Mouse (Mus musculus): Measurements from ENCODE around the gene Olfr605. TPM values are rescaled to one million over a fixed set of nuclear protein-coding genes. Genes with fewer than 3 reads are reported as not detected.
"Not testable (repeated sequence)": the region's sequence is repeated elsewhere in the genome, so short reads cannot be mapped to it uniquely, and the experiment has no call there.

Olfr605 gene
- polyA plus RNA-seq (2011; ENCODE audit: insufficient read length, low read depth, missing spikeins): not detected in 2 replicates

DNA sequence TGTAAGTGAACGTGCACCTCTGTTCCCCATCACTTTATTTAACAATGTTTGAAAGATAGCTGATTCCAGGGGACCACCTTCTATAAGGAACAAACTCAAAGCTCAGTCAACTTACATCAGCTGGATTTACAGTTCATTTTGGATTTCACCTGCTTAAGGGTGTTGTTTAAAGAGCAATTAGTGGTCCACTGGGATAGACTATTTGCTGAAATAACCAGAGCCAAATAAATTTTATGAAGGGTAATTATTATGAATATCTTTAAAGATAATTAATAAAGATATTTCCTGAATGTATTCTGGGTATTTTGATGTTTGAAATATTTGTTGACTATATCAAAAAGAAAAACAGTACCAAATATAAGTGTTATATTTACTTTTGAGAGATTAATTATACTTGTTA, at the start of gene Olfr605:
Gene Olfr605, minus strand, starts transcription at position 101 of the 400 bp plus-strand sequence.
- TF ChIP-seq CTCF (IDR thresholded peaks at IDR 0.05; ENCODE audit: borderline replicate concordance, insufficient read depth, low read length) (no peak), POLR2A (IDR thresholded peaks at IDR 0.05; ENCODE audit: low read depth, low read length) (no peak)
- Histone ChIP-seq H3K4me1 (ENCODE audit: control insufficient read depth, insufficient read depth, low read length) (no peaks in the 10 kb centered on the region), H3K4me3 (ENCODE audit: insufficient read depth, low read length) (no peak within 1 kb of the TSS), H3K27ac (ENCODE audit: insufficient read depth, low read length) (no peak within 1 kb of the TSS)

GRCm38 (mm10) chr7:103477106-103477505, 31.9 kb upstream of the Olfr605 start:
- H3K4me1 ChIP-seq (ENCODE audit: control insufficient read depth, insufficient read depth, low read length); H3K4me3 ChIP-seq (ENCODE audit: insufficient read depth, low read length); H3K27ac ChIP-seq (ENCODE audit: insufficient read depth, low read length): not testable (repeated sequence)

- Histone ChIP-seq H3K27ac (ENCODE audit: insufficient read depth, low read length) (no peak within 1 kb of the TSS), H3K4me3 (ENCODE audit: insufficient read depth, low read length) (no peak within 1 kb of the TSS), H3K4me1 (ENCODE audit: control insufficient read depth, insufficient read depth, low read length) (no peaks in the 10 kb centered on the region)
- no peak for TF ChIP-seq CTCF (IDR thresholded peaks at IDR 0.05; ENCODE audit: borderline replicate concordance, insufficient read depth, low read length)
- no peak for TF ChIP-seq POLR2A (IDR thresholded peaks at IDR 0.05; ENCODE audit: low read depth, low read length)
Observed at GRCm38 (mm10) chr7:103469577-103469976, 24.3 kb upstream of the Olfr605 start, which contains the start of gene Olfr608. Gene Olfr608, plus strand, starts transcription at chr7:103469877.

DNA sequence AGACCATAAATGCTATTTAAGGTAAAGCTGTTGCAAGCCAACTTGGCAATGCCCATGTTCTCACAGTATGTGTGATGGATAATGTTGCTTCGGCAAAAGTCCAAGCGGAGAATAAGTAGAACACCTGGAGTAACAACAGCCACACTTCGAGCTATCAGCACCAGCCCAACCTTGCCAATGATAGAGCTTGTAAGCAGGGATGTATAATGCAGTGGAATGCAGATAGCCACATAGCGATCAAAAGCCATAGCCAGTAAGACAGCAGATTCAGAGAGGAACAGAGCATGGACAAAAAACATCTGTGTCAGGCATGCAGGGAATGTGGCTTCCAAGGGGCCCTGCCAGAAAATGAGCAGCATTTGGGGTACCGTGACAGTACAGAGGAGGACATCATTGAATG, 15.4 kb upstream of the Olfr605 start:
- TF ChIP-seq POLR2A (IDR thresholded peaks at IDR 0.05; ENCODE audit: low read depth, low read length) (no peak), CTCF (IDR thresholded peaks at IDR 0.05; ENCODE audit: borderline replicate concordance, insufficient read depth, low read length) (no peak)
- no peaks in the 10 kb centered on the region for H3K4me1 ChIP-seq (ENCODE audit: control insufficient read depth, insufficient read depth, low read length)
- H3K4me3 ChIP-seq (ENCODE audit: insufficient read depth, low read length): no peak overlapping the region
- H3K27ac ChIP-seq (ENCODE audit: insufficient read depth, low read length): no peak overlapping the region

GRCm38 (mm10) chr7:103448746-103449145, 3.5 kb upstream of the Olfr605 start, which contains the start of gene Olfr606:
Gene Olfr606, plus strand, starts transcription at chr7:103449046.
- no peaks in the 10 kb centered on the region for H3K4me1 ChIP-seq (ENCODE audit: control insufficient read depth, insufficient read depth, low read length)
- H3K4me3 ChIP-seq (ENCODE audit: insufficient read depth, low read length): no peak within 1 kb of the TSS
- no peak for TF ChIP-seq POLR2A (IDR thresholded peaks at IDR 0.05; ENCODE audit: low read depth, low read length)
- no peak for TF ChIP-seq CTCF (IDR thresholded peaks at IDR 0.05; ENCODE audit: borderline replicate concordance, insufficient read depth, low read length)
- H3K27ac ChIP-seq (ENCODE audit: insufficient read depth, low read length): no peak within 1 kb of the TSS

- H3K4me1 ChIP-seq (ENCODE audit: control insufficient read depth, insufficient read depth, low read length); H3K27ac ChIP-seq (ENCODE audit: insufficient read depth, low read length): not testable (repeated sequence)
Observed at GRCm38 (mm10) chr7:103414772-103415171, 30.5 kb downstream of the Olfr605 start, which contains the start of gene Usp17lc. Gene Usp17lc, plus strand, starts transcription at chr7:103415072.

DNA sequence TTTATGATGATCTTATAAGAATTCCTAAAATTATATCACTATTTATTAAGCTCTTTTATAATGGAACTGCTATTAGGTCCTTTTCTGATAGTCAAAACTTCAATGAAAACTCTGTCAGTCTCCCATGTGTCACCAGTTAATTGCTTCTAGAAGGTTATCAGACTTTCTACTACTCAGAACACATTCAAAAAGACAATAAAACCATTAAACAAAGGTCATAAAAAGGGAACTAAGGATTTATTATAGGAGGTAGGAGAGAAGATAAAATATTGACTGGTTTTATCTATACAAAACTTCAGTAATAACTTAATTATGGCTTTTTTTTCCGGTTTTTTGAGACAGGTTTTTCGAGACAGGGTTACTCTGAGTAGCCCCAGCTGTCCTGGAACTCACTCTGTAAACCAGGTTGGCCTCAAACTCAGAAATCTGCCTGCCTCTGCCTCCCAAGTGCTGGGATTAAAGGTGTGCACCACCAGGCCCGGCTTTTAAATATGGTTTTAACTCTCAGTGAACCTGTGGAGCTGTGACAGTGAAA, 38.7 kb downstream of the Olfr605 start:
- not testable (repeated sequence) for H3K27ac ChIP-seq (ENCODE audit: insufficient read depth, low read length); H3K4me1 ChIP-seq (ENCODE audit: control insufficient read depth, insufficient read depth, low read length); H3K4me3 ChIP-seq (ENCODE audit: insufficient read depth, low read length)

More at GRCm38 (mm10) chr7:103414772-103415171, 30.5 kb downstream of the Olfr605 start, which contains the start of gene Usp17lc:
- not testable (repeated sequence) for H3K4me3 ChIP-seq (ENCODE audit: insufficient read depth, low read length)

DNA sequence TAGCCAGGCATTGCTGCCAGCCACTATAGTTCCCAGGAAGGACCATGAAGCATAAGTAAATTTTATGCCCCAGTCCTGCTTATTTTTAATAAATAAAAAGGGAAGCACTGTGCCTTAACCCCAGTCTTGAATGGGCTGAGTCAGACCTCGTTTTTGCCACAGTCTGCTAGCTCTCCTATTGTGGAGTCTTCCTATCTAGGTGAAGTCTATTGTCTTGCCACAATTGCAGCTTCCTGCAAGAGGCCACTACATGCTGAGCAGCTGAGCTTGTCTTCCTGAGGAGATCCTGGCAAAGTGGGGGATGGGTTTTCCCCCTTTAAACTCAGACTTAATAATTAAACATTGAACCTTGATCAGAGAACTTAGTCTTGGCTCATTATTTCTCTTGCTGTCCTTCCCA, 46.3 kb downstream of the Olfr605 start:
- H3K4me3 ChIP-seq (ENCODE audit: insufficient read depth, low read length): no peak overlapping the region
- H3K27ac ChIP-seq (ENCODE audit: insufficient read depth, low read length): no peak overlapping the region
- H3K4me1 ChIP-seq (ENCODE audit: control insufficient read depth, insufficient read depth, low read length): no peaks in the 10 kb centered on the region
- TF ChIP-seq CTCF (IDR thresholded peaks at IDR 0.05; ENCODE audit: borderline replicate concordance, insufficient read depth, low read length) (no peak), POLR2A (IDR thresholded peaks at IDR 0.05; ENCODE audit: low read depth, low read length) (no peak)

- Histone ChIP-seq H3K4me3 (ENCODE audit: insufficient read depth, low read length) (no peak overlapping the region), H3K4me1 (ENCODE audit: control insufficient read depth, insufficient read depth, low read length) (no peaks in the 10 kb centered on the region), H3K27ac (ENCODE audit: insufficient read depth, low read length) (no peak overlapping the region)
- no peak for TF ChIP-seq POLR2A (IDR thresholded peaks at IDR 0.05; ENCODE audit: low read depth, low read length)
- TF ChIP-seq CTCF (IDR thresholded peaks at IDR 0.05; ENCODE audit: borderline replicate concordance, insufficient read depth, low read length): no peak
Observed at GRCm38 (mm10) chr7:103397758-103398157, 47.5 kb downstream of the Olfr605 start.

Other genes starting within 250 kb of the Olfr605 start
- gene Olfr593, start 233.6 kb downstream of the Olfr605 start, polyA plus RNA-seq (2011; ENCODE audit: insufficient read length, low read depth, missing spikeins): not detected in 2 replicates
- not detected in 2 replicates for gene Olfr594, start 228.4 kb downstream of the Olfr605 start, polyA plus RNA-seq (2011; ENCODE audit: insufficient read length, low read depth, missing spikeins)
- gene Usp17ld, start 192.9 kb downstream of the Olfr605 start, polyA plus RNA-seq (2011; ENCODE audit: insufficient read length, low read depth, missing spikeins): not detected in 2 replicates
- not detected in 2 replicates for gene Olfr596, start 139.8 kb downstream of the Olfr605 start, polyA plus RNA-seq (2011; ENCODE audit: insufficient read length, low read depth, missing spikeins)
- gene Olfr597, start 129.1 kb downstream of the Olfr605 start, polyA plus RNA-seq (2011; ENCODE audit: insufficient read length, low read depth, missing spikeins): not detected in 2 replicates
- not detected in 2 replicates for gene Olfr598, start 121.9 kb downstream of the Olfr605 start, polyA plus RNA-seq (2011; ENCODE audit: insufficient read length, low read depth, missing spikeins)
- not detected in 2 replicates for gene Olfr599, start 109.5 kb downstream of the Olfr605 start, polyA plus RNA-seq (2011; ENCODE audit: insufficient read length, low read depth, missing spikeins)
- gene Olfr600, start 95.8 kb downstream of the Olfr605 start, polyA plus RNA-seq (2011; ENCODE audit: insufficient read length, low read depth, missing spikeins): not detected in 2 replicates
- not detected in 2 replicates for gene Olfr601, start 82.8 kb downstream of the Olfr605 start, polyA plus RNA-seq (2011; ENCODE audit: insufficient read length, low read depth, missing spikeins)
- not detected in 2 replicates for gene Olfr603, start 59.3 kb downstream of the Olfr605 start, polyA plus RNA-seq (2011; ENCODE audit: insufficient read length, low read depth, missing spikeins)
- gene Usp17lc, start 30.4 kb downstream of the Olfr605 start, polyA plus RNA-seq (2011; ENCODE audit: insufficient read length, low read depth, missing spikeins): not detected in 2 replicates
- not detected in 2 replicates for gene Olfr606, start 3.6 kb upstream of the Olfr605 start, polyA plus RNA-seq (2011; ENCODE audit: insufficient read length, low read depth, missing spikeins)
- not detected in 2 replicates for gene Olfr607, start 18.7 kb upstream of the Olfr605 start, polyA plus RNA-seq (2011; ENCODE audit: insufficient read length, low read depth, missing spikeins)
- not detected in 2 replicates for gene Olfr608, start 24.4 kb upstream of the Olfr605 start, polyA plus RNA-seq (2011; ENCODE audit: insufficient read length, low read depth, missing spikeins)
- gene Olfr609, start 52.6 kb upstream of the Olfr605 start, polyA plus RNA-seq (2011; ENCODE audit: insufficient read length, low read depth, missing spikeins): not detected in 2 replicates
- not detected in 2 replicates for gene Olfr610, start 66.7 kb upstream of the Olfr605 start, polyA plus RNA-seq (2011; ENCODE audit: insufficient read length, low read depth, missing spikeins)
- not detected in 2 replicates for gene Olfr611, start 75.4 kb upstream of the Olfr605 start, polyA plus RNA-seq (2011; ENCODE audit: insufficient read length, low read depth, missing spikeins)
- not detected in 2 replicates for gene Olfr612, start 97.3 kb upstream of the Olfr605 start, polyA plus RNA-seq (2011; ENCODE audit: insufficient read length, low read depth, missing spikeins)
- gene Olfr613, start 102.6 kb upstream of the Olfr605 start, polyA plus RNA-seq (2011; ENCODE audit: insufficient read length, low read depth, missing spikeins): not detected in 2 replicates
- gene Olfr615, start 110.6 kb upstream of the Olfr605 start, polyA plus RNA-seq (2011; ENCODE audit: insufficient read length, low read depth, missing spikeins): not detected in 2 replicates
- not detected in 2 replicates for gene Olfr616, start 123.7 kb upstream of the Olfr605 start, polyA plus RNA-seq (2011; ENCODE audit: insufficient read length, low read depth, missing spikeins)
- gene Olfr617, start 127.6 kb upstream of the Olfr605 start, polyA plus RNA-seq (2011; ENCODE audit: insufficient read length, low read depth, missing spikeins): not detected in 2 replicates
- not detected in 2 replicates for gene Olfr618, start 144.7 kb upstream of the Olfr605 start, polyA plus RNA-seq (2011; ENCODE audit: insufficient read length, low read depth, missing spikeins)
- not detected in 2 replicates for gene Olfr619, start 155.1 kb upstream of the Olfr605 start, polyA plus RNA-seq (2011; ENCODE audit: insufficient read length, low read depth, missing spikeins)
- gene Olfr620, start 167.1 kb upstream of the Olfr605 start, polyA plus RNA-seq (2011; ENCODE audit: insufficient read length, low read depth, missing spikeins): not detected in 2 replicates
- not detected in 2 replicates for gene Olfr622, start 197.3 kb upstream of the Olfr605 start, polyA plus RNA-seq (2011; ENCODE audit: insufficient read length, low read depth, missing spikeins)
- not detected in 2 replicates for gene Olfr623, start 218.3 kb upstream of the Olfr605 start, polyA plus RNA-seq (2011; ENCODE audit: insufficient read length, low read depth, missing spikeins)
- gene Olfr624, start 225.8 kb upstream of the Olfr605 start, polyA plus RNA-seq (2011; ENCODE audit: insufficient read length, low read depth, missing spikeins): not detected in 2 replicates
- gene Olfr625-ps1, start 237.3 kb upstream of the Olfr605 start, polyA plus RNA-seq (2011; ENCODE audit: insufficient read length, low read depth, missing spikeins): not detected in 2 replicates